Mouse (Mus musculus) spleen, adult 2 months (tissue): ENCODE results near the gene Ube2k. TPM values are rescaled to one million over a fixed set of nuclear protein-coding genes. Genes with fewer than 3 reads are reported as not detected.
A peak's percentile ranks its signal among the peaks of the same experiment; 100 is the strongest.

Source experiments
- DNase-seq, 2 experiments: peaks; one replicate each; pipeline versions ENCODE4 v3.0.0 to v3.0.0-alpha.2; 2012 to 2021; ENCODE audit warnings: low spot score in 2 of 2, low read depth in 1 of 2
- H3K27ac ChIP-seq: fragments of 200-500 bp; 2 replicates; pipeline ENCODE4 v1.5.1; 2012; ENCODE audit warnings: low read length, inconsistent platforms; ENCODE audit not compliant: insufficient read depth
- H3K27me3 ChIP-seq: fragments of 200-500 bp; 2 replicates; pipeline ENCODE4 v1.6.1; 2012; ENCODE audit warnings: mild to moderate bottlenecking, moderate library complexity, low read length, inconsistent platforms; ENCODE audit not compliant: control insufficient read depth, insufficient read depth
- H3K36me3 ChIP-seq: fragments of 200-500 bp; 2 replicates; pipeline ENCODE4 v1.6.1; 2012; ENCODE audit warnings: mild to moderate bottlenecking, low read length, inconsistent platforms; ENCODE audit not compliant: control insufficient read depth, insufficient read depth
- H3K4me1 ChIP-seq: fragments of 200-500 bp; 2 replicates; pipeline ENCODE4 v1.6.1; 2011; ENCODE audit warnings: inconsistent platforms; ENCODE audit not compliant: control insufficient read depth, insufficient read depth, insufficient read length
- H3K4me3 ChIP-seq: fragments of 200-500 bp; 2 replicates; pipeline ENCODE4 v1.5.1; 2011; ENCODE audit warnings: mild to moderate bottlenecking, inconsistent platforms; ENCODE audit not compliant: insufficient read depth, insufficient read length; ENCODE audit errors: extremely low read depth
- CTCF ChIP-seq: fragments of 200-500 bp; IDR thresholded peaks from 2 replicates; pipeline ENCODE4 v1.5.1; 2011; ENCODE audit warnings: mild to moderate bottlenecking, inconsistent platforms; ENCODE audit not compliant: insufficient read depth, insufficient read length, insufficient replicate concordance; ENCODE audit errors: extremely low read depth
- POLR2A ChIP-seq: fragments of 200-500 bp; IDR thresholded peaks from 2 replicates; pipeline ENCODE4 v1.6.1; 2011; ENCODE audit warnings: low read depth, low read length, inconsistent platforms
- WGBS: fragments of 180-500 bp; shearing (Covaris S2); methylation state at CpG from one replicate; pipeline ENCODE4 v1.1.7; 2018; 5-methylcytosine and 5-hydroxymethylcytosine counted together
- polyA plus RNA-seq: library from polyadenylated mRNA; depleted of rRNA; stranded (reverse); fragments of >200 nt; gene quantifications from 2 replicates; pipeline ENCODE4 v1.2.3, GENCODE M21; 2012

Ube2k gene
- polyA plus RNA-seq, 1 experiment = 11.7 TPM

DNA sequence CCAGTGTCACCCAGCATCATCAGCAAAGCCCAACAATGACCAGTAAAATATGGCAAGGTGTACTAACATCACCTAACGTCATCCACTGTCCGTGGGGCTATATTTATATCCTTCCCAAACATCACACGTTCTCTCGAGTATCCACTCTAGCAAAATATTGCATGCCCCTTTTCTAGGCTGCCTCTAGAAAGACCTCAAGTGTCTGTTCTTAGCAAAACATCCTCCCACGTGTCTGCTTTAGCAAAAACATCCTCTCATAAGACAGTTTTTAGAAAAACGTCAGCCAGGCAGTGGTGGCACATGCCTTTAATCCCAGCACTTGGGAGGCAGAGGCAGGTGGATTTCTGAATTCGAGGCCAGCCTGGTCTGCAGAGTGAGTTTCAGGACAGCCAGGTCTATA, 36.8 kb upstream of the Ube2k start:
- H3K4me1 ChIP-seq = no peaks in the 10 kb centered on the region
- no peak for DNase-seq
- H3K36me3 ChIP-seq = no peaks in the 10 kb centered on the region
- no peak overlapping the region for H3K4me3 ChIP-seq
- WGBS = 83% methylated on average over 7 of the region's 7 CpGs
- TF ChIP-seq POLR2A (no peak), CTCF (no peak)
- H3K27ac ChIP-seq = no peak overlapping the region
- no peaks in the 10 kb centered on the region for H3K27me3 ChIP-seq

DNA sequence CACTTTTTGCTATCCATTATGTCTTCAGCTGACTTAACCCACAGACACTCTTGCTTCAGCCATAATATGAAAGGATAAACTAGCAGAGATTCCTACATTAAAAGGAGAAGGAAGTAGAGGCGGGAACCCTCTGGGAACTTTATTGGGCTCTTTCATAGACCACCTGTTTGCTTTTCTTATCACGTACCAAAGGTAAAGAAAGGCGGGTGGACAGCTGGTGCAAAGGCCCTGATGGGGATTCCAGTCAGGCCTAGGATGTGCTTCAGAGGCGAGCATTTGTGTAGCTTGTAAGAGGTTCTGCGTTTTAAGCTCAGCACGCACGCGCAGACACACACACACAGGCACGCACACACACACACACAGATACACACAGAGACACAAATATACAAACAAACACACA, 35.6 kb upstream of the Ube2k start:
- Histone ChIP-seq H3K27ac (no peak overlapping the region), H3K4me3 (no peak overlapping the region), H3K36me3 (no peaks in the 10 kb centered on the region), H3K27me3 (no peaks in the 10 kb centered on the region), H3K4me1 (no peaks in the 10 kb centered on the region)
- DNase-seq = no peak
- TF ChIP-seq CTCF (no peak), POLR2A (no peak)
- WGBS = 93% methylated on average over 9 of the region's 9 CpGs

DNA sequence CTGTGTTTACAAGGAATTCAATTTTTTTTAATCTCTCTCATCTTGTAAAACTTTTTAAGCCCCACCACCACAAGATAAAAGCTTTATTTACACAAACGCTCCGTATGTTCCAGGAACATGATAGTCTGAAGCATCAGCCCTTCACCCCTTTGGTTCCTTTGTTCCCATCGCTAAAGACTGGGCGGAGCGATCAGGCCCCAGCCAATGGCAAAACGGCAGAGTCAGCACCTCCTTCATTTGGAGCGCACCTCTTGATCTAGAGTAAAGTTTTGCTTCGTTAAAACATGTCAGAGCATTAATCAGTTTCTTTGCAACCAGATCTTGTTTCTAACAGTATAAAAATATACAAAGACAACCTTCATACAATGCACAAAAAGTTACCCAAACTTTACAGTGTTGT, 31.2 kb upstream of the Ube2k start:
- Histone ChIP-seq H3K36me3 (no peaks in the 10 kb centered on the region), H3K27me3 (no peaks in the 10 kb centered on the region), H3K4me3 (no peak overlapping the region), H3K4me1 (no peaks in the 10 kb centered on the region), H3K27ac (no peak overlapping the region)
- TF ChIP-seq CTCF (no peak), POLR2A (no peak)
- 27% methylated on average over 8 of the region's 8 CpGs for WGBS
- no peak for DNase-seq

DNA sequence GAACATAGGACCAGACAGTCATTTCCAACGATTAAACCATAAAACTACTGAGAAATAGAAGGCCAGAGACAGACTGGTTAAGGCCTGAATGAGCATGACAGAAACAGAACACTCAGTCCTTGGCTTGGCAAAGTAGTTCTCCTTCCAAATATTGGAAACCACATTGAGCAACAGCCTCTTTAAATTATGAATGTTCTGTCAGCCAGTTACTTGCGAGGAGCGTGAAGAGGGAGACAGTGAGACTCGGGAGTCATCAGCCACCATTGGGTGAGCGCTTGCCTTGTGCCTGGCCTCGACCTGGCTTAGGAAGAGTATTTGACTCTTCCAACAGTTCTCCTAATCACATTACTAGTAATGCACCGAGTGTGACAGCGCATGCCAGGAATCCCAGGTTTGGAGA, 28.6 kb upstream of the Ube2k start:
- 84% methylated on average over 8 of the region's 8 CpGs for WGBS
- no peak for DNase-seq
- Histone ChIP-seq H3K27ac (no peak overlapping the region), H3K4me3 (no peak overlapping the region), H3K4me1 (no peaks in the 10 kb centered on the region), H3K27me3 (no peaks in the 10 kb centered on the region), H3K36me3 (no peaks in the 10 kb centered on the region)
- TF ChIP-seq CTCF (no peak), POLR2A (no peak)

DNA sequence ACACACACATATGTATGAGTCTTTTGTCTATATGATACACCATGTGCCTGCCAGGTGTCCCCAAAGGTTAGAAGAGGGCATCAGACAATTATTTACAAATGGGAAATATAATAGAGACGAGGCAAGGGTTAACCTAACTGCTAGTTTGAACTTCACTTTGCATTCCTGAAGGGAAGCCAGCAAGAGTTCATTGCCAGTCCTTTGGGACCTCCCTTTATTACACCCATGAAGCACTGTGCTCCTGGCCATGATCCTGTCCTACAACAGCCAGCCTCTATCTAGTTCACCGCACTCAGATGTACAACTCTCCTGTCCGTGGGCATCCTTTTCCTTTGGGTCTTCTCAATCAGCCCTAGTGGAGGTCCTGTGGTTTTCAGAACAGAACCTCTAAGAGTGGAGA, 23.5 kb upstream of the Ube2k start:
- peaks cover 12% of the 10 kb centered on the region for H3K4me1 ChIP-seq
- 58% methylated on average over 3 of the region's 3 CpGs for WGBS

DNA sequence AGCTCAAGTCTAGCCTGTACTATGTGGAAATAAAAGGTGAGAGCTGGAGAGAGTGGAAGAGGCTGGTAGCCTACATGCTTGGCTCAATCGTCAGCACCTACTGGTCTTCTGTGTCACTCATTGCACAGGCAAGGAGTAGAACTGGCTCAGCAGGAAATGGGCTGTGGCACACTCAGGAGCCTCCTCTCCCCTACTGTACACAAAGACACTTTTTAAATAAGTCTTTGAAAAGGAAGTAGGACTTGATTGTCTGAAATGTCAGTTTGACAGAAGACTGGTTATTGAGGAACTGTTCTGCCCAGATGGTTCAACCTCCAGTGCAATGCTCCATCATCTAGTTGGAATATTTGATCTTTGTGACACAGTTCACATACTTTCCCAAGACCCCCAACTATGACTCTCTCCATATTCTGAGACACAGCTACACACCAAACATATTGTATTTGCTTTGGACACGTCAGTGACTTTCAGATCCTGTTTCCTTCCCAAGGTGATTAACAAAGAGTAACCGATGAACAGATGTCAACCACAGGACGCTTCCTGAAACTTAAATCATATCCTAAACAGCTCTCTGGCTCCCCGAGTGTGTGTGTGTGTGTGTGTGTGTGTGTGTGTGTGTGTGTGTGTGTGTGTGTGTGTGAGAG, 22.3 kb upstream of the Ube2k start:
- H3K27ac ChIP-seq = peak overlapping the region; percentile 61
- no peak for TF ChIP-seq POLR2A
- no peak for TF ChIP-seq CTCF
- H3K27me3 ChIP-seq = no peaks in the 10 kb centered on the region
- H3K4me1 ChIP-seq = peaks cover 12% of the 10 kb centered on the region
- WGBS = 4% methylated on average over 5 of the region's 5 CpGs
- peak; percentile 33 to 72 for DNase-seq
- H3K4me3 ChIP-seq = no peak overlapping the region
- no peaks in the 10 kb centered on the region for H3K36me3 ChIP-seq

More for the DNA sequence above, 23.5 kb upstream of the Ube2k start:
- TF ChIP-seq CTCF = no peak
- no peak for TF ChIP-seq POLR2A
- H3K27me3 ChIP-seq = no peaks in the 10 kb centered on the region
- H3K27ac ChIP-seq = no peak overlapping the region
- no peak for DNase-seq
- H3K4me3 ChIP-seq = no peak overlapping the region
- no peaks in the 10 kb centered on the region for H3K36me3 ChIP-seq

DNA sequence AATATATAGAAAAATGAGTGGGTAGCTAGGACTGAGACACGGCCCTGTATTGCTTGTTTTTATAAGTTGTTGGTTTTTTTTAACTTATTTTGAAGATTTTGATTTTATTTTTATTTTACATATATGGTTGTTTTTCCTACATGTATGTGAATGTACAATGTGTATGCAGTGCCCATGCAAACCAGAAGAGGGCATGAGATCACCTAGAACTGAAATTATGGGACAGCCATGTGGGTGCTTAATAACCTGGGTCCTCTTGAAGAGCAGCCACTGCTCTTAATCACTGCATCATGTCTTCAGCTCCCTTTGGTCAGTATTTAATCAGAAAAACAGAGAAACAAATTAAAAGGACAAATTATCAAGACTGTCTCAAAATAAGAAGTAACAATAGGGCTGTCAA, 15.2 kb upstream of the Ube2k start:
- H3K4me3 ChIP-seq = no peak overlapping the region
- no peaks in the 10 kb centered on the region for H3K4me1 ChIP-seq
- H3K27me3 ChIP-seq = no peaks in the 10 kb centered on the region
- H3K36me3 ChIP-seq = no peaks in the 10 kb centered on the region
- no peak for DNase-seq
- 79% methylated on average over 1 of the region's 1 CpGs for WGBS
- no peak overlapping the region for H3K27ac ChIP-seq
- no peak for TF ChIP-seq CTCF
- TF ChIP-seq POLR2A = no peak
